Mouse (Mus musculus) kidney, adult 2 months (tissue): ENCODE measurements at regions not wholly inside any gene's neighbourhood (a gene's known extent, or its start where the extent isn't known, plus 50 kb on each side); places are given as distances from the start of the nearest gene placed in this dataset.

Experiments
- CTCF ChIP-seq: fragments of 200-500 bp; conservative IDR thresholded peaks from 2 replicates; pipeline ENCODE4 v1.5.1; 2011; ENCODE audit warnings: low read depth, mild to moderate bottlenecking, control low read depth, low read length, moderate library complexity, mixed read lengths; ENCODE audit not compliant: insufficient read depth, insufficient read length
- POLR2A ChIP-seq: fragments of 200-500 bp; IDR thresholded peaks from one replicate; pipeline ENCODE4 v1.6.1; 2011; ENCODE audit warnings: low read depth, low read length, control low read depth

- no peak for TF ChIP-seq CTCF
- no peak for TF ChIP-seq POLR2A
Measured at GRCm38 (mm10) chr5:43148486-43148885, 84.5 kb upstream of the Cpeb2 start.
